Mouse (Mus musculus) embryonic facial prominence, embryonic 11.5 days (tissue): ENCODE results near the gene Zfp112. TPM values are rescaled to one million over a fixed set of nuclear protein-coding genes. Genes with fewer than 3 reads are reported as not detected.

ENCODE experiments used
- ATAC-seq: fragments of 200-750 bp; cut with Nextera tagmentation; replicated peaks from 2 replicates; pipeline ENCODE4 v1.8.0; 2017; ENCODE audit warnings: low read depth; ENCODE audit not compliant: insufficient number of reproducible peaks, low FRiP score, low TSS enrichment
- DNase-seq: peaks from one replicate; pipeline ENCODE4 v3.0.0-alpha.2; 2015; ENCODE audit warnings: low spot score
- H3K27ac ChIP-seq: fragments of 300-500 bp; sonication (generic); replicated peaks from 2 replicates; pipeline ENCODE4 v1.5.1; 2014; ENCODE audit warnings: mild to moderate bottlenecking, low read depth, low read length, control low read depth
- H3K27me3 ChIP-seq: fragments of 300-500 bp; sonication (generic); 2 replicates; pipeline ENCODE4 v1.6.1; 2014; ENCODE audit warnings: mild to moderate bottlenecking, low read length, moderate library complexity, mixed read lengths; ENCODE audit not compliant: control insufficient read depth, insufficient read depth
- H3K36me3 ChIP-seq: fragments of 300-500 bp; sonication (generic); replicated peaks from 2 replicates; pipeline ENCODE4 v1.6.1; 2014; ENCODE audit warnings: low read depth, mild to moderate bottlenecking, low read length, moderate library complexity, mixed read lengths; ENCODE audit not compliant: control insufficient read depth, insufficient read depth
- H3K4me1 ChIP-seq: fragments of 300-500 bp; sonication (generic); 2 replicates; pipeline ENCODE4 v1.6.1; 2014; ENCODE audit warnings: low read length, mixed read lengths; ENCODE audit not compliant: control insufficient read depth, insufficient read depth
- H3K4me2 ChIP-seq: fragments of 300-500 bp; sonication (generic); 2 replicates; pipeline ENCODE4 v1.6.1; 2014; ENCODE audit warnings: low read depth, mild to moderate bottlenecking, control low read depth, low read length, moderate library complexity
- H3K4me3 ChIP-seq: fragments of 300-500 bp; sonication (generic); 2 replicates; pipeline ENCODE4 v1.5.1; 2014; ENCODE audit warnings: low read depth, low read length, control low read depth
- H3K9ac ChIP-seq: fragments of 300-500 bp; sonication (generic); replicated peaks from 2 replicates; pipeline ENCODE4 v1.6.1; 2014; ENCODE audit warnings: mild to moderate bottlenecking, control low read depth, low read length
- H3K9me3 ChIP-seq: fragments of 300-500 bp; sonication (generic); replicated peaks from 2 replicates; pipeline ENCODE4 v1.6.1; 2016; ENCODE audit warnings: mild to moderate bottlenecking, low read length, inconsistent platforms, mixed read lengths; ENCODE audit not compliant: control insufficient read depth
- WGBS: fragments of 180-500 bp; shearing (Covaris S2); extraction: QIAGEN DNeasy Blood & Tissue Kit; methylation state at CpG from one replicate; pipeline ENCODE4 v1.1.7; 2014; 5-methylcytosine and 5-hydroxymethylcytosine counted together
- polyA plus RNA-seq: library from polyadenylated mRNA; unstranded; fragments of >200 nt; fragmentation: Nextera tagmentation; extraction: Ambion mirVana; gene quantifications from 2 replicates; pipeline ENCODE4 v1.2.1, GENCODE M21; 2014

Gene Zfp112
- polyA plus RNA-seq, 1 experiment from 2014 or later = 4.3 TPM

- Histone ChIP-seq H3K9me3 (peaks cover 40% of the 10 kb centered on the region), H3K4me2 (no peak overlapping the region), H3K4me1 (no peaks in the 10 kb centered on the region), H3K27ac (no peak overlapping the region), H3K36me3 (peaks cover 64% of the 10 kb centered on the region), H3K27me3 (no peaks in the 10 kb centered on the region), H3K9ac (no peak overlapping the region), H3K4me3 (no peak overlapping the region)
- ATAC-seq (no peak), DNase-seq (no peak)
- 95% methylated on average over 18 of the region's 18 CpGs for WGBS
These were observed 6.9 kb upstream of the Zfp112 start for GRCm38 (mm10) chr7:24105144-24105703.

DNA sequence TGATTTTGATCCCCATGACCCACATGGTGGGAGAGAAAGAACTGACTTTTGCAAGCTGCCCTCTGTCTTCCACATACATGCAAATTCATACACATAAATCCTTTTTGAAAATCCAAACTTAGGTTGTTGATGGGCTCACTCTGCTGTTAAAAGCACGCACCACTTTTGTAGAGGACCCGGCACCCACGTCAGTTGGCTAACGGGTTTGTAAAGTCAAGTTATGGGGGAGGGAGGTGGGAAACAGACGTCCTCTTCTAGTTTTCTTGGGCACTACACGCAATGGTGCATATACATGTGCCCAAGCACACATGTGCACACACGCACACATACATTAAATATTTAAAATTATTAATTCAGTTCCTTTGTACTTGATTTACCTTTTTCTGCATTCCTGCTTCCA is 1.3 kb upstream of the Zfp112 start:
- Histone ChIP-seq H3K4me1 (no peaks in the 10 kb centered on the region), H3K4me3 (no peak overlapping the region), H3K9ac (no peak overlapping the region), H3K36me3 (peaks cover 19% of the 10 kb centered on the region), H3K27me3 (no peaks in the 10 kb centered on the region), H3K27ac (no peak overlapping the region), H3K4me2 (no peak overlapping the region), H3K9me3 (peaks cover 15% of the 10 kb centered on the region)
- WGBS = 95% methylated on average over 7 of the region's 7 CpGs
- DNase-seq (no peak), ATAC-seq (no peak)

- no peaks in the 10 kb centered on the region for H3K4me1 ChIP-seq
- H3K36me3 ChIP-seq = peaks cover 10% of the 10 kb centered on the region
- DNase-seq (no peak), ATAC-seq (peak; percentile 82)
- no peak overlapping the region for H3K27ac ChIP-seq
- H3K4me2 ChIP-seq = peak overlapping the region; percentile 75
- H3K9me3 ChIP-seq = peaks cover 5% of the 10 kb centered on the region
- peak overlapping the region; percentile 75 for H3K9ac ChIP-seq
- no peaks in the 10 kb centered on the region for H3K27me3 ChIP-seq
- WGBS = 3% methylated on average over 9 of the region's 9 CpGs
- peak overlapping the region; percentile 63 for H3K4me3 ChIP-seq
These were observed 350 bp upstream of the Zfp112 start for GRCm38 (mm10) chr7:24111772-24112155.

DNA sequence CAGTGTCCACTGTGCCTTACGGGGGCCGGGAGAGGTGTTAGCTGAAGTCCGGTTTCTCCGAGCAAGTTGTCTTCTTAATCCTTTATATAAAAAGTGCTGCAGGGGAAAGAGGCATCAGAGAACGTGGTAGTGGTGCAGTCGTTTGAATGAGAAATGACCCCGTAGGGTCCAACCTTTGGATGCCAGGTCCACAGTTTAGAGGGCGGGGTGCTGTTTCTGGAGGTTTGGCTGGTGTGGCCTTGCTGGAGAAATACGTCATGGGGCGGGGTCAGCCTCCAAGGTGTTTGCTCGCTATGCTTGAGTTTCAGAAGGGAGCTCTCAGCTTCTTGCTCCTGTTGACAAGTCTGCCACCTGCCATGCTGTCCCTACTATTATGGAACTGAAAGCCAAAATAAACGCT is 887 bp downstream of the Zfp112 start:
- H3K27ac ChIP-seq = peak overlapping the region; percentile 32; the same call in 1 of the 2 replicates
- H3K36me3 ChIP-seq = no peaks in the 10 kb centered on the region; the same call in 1 of the 2 replicates
- peak overlapping the region; percentile 75 for H3K4me2 ChIP-seq
- WGBS = 11% methylated on average over 12 of the region's 12 CpGs
- no peaks in the 10 kb centered on the region for H3K27me3 ChIP-seq
- H3K4me3 ChIP-seq = peak overlapping the region; percentile 63
- H3K4me1 ChIP-seq = no peaks in the 10 kb centered on the region
- ATAC-seq (no peak), DNase-seq (peak; percentile 46)
- H3K9me3 ChIP-seq = no peaks in the 10 kb centered on the region; the same call in 1 of the 2 replicates
- H3K9ac ChIP-seq = peak overlapping the region; percentile 75

DNA sequence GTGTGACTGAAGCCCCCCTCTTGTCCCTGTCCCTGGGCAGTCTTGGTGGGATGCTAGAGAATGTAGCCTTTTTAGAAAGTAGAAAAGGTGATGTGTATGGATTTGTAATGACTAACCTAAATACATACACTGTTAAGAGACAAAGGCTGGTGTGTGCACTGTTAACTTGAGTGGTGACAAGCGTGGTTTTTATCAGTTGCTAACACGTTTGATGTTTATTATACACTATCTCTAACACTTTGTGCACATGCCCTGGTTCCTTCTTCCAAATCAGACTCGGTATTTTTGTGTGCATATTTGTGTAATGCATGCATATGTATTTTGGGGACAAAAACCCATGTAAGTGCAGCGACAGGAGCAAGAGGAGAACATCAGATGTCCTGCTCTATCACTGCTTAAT is 4.5 kb downstream of the Zfp112 start:
- Histone ChIP-seq H3K27me3 (no peaks in the 10 kb centered on the region), H3K4me1 (no peaks in the 10 kb centered on the region), H3K4me2 (no peak overlapping the region), H3K9me3 (no peaks in the 10 kb centered on the region), H3K27ac (no peak overlapping the region), H3K4me3 (no peak overlapping the region), H3K36me3 (no peaks in the 10 kb centered on the region), H3K9ac (no peak overlapping the region)
- WGBS = 77% methylated on average over 4 of the region's 4 CpGs
- DNase-seq (no peak), ATAC-seq (no peak)

GRCm38 (mm10) chr7:24133425-24133995 is 21.4 kb downstream of the Zfp112 start:
- H3K9me3 ChIP-seq = no peaks in the 10 kb centered on the region
- H3K4me1 ChIP-seq = no peaks in the 10 kb centered on the region
- WGBS = 16% methylated on average over 6 of the region's 6 CpGs
- DNase-seq (no peak), ATAC-seq (peak; percentile 15; the same call in 1 of the 2 replicates)
- H3K9ac ChIP-seq = peak overlapping the region; percentile 43
- H3K27ac ChIP-seq = no peak overlapping the region
- H3K4me2 ChIP-seq = peak overlapping the region; percentile 42
- H3K4me3 ChIP-seq = peak overlapping the region; percentile 51
- no peaks in the 10 kb centered on the region for H3K36me3 ChIP-seq
- no peaks in the 10 kb centered on the region for H3K27me3 ChIP-seq

GRCm38 (mm10) chr7:24133996-24134828 is 22.1 kb downstream of the Zfp112 start, which contains the start of gene Zfp235:
Gene Zfp235, plus strand, starts transcription at chr7:24134169.
- Histone ChIP-seq H3K9ac (peak within 1 kb of the TSS; percentile 64), H3K27ac (no peak within 1 kb of the TSS)
- 3% methylated on average over 32 of the region's 32 CpGs for WGBS

GRCm38 (mm10) chr7:24142566-24142965 is 30.5 kb downstream of the Zfp112 start:
- H3K9me3 ChIP-seq = no peaks in the 10 kb centered on the region
- DNase-seq = no peak
- no peak overlapping the region for H3K9ac ChIP-seq
- 84% methylated on average over 6 of the region's 6 CpGs for WGBS
- no peak overlapping the region for H3K4me2 ChIP-seq
- H3K4me1 ChIP-seq = no peaks in the 10 kb centered on the region
- H3K27me3 ChIP-seq = no peaks in the 10 kb centered on the region
- no peak overlapping the region for H3K27ac ChIP-seq
- H3K4me3 ChIP-seq = no peak overlapping the region
- no peak for ATAC-seq
- peaks cover 3% of the 10 kb centered on the region for H3K36me3 ChIP-seq

More at GRCm38 (mm10) chr7:24133996-24134828, 22.1 kb downstream of the Zfp112 start, which contains the start of gene Zfp235:
- no peaks in the 10 kb centered on the region for H3K9me3 ChIP-seq
- peak; percentile 90 for ATAC-seq
- DNase-seq = peak; percentile 93
- H3K4me2 ChIP-seq = peak within 1 kb of the TSS; percentile 42
- H3K36me3 ChIP-seq = no peaks in the 10 kb centered on the region
- H3K4me1 ChIP-seq = no peaks in the 10 kb centered on the region
- no peaks in the 10 kb centered on the region for H3K27me3 ChIP-seq
- peak within 1 kb of the TSS; percentile 51 for H3K4me3 ChIP-seq
